In the genomic region with DNA sequence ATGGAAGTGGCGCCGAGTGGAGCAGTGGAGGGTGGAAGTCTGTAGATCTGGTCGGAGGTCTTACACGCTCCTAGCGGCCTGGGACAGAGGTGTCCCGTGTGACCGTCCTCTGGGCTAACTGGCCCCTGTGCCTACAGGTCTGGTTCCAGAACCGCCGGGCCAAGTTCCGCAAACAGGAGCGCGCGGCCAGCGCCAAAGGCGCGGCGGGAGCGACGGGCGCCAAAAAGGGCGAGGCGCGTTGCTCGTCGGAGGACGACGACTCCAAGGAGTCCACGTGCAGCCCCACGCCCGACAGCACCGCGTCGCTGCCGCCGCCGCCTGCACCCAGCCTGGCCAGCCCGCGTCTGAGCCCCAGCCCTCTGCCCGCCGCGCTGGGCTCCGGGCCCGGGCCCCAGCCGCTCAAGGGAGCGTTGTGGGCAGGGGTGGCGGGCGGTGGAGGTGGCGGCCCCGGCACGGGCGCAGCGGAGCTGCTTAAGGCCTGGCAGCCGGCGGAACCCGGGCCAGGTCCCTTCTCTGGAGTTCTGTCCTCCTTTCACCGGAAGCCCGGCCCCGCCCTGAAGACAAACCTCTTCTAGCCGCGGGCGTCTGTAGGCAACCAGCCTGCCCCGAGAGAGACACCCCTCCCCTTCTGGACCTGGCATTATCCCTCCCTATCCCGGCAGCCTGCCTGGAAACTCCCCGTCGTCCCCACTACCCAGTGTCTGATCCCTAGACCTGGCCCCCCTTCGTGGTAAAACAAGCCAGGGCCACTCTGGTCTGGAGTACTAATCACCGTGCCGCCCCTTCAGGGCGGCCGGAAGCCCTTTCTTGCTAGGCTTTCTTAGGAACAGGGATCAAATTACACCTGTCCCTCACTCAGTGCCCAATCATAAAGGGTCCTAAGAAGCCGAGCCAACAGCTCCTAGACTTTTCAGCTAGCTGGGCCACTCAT, we compare ENCODE assay signal across 7 mouse cellular contexts. TPM values are rescaled to one million over a fixed set of nuclear protein-coding genes. Genes with fewer than 3 reads are reported as not detected.
A peak's percentile ranks its signal among the peaks of the same experiment; 100 is the strongest.
DNase-seq lines count a peak whose midpoint lies in the region; ATAC-seq and TF ChIP-seq lines count a peak whose summit lies in the region.

No protein-coding gene starts in this region.

- no peak overlapping the region for H3K27ac ChIP-seq in forebrain, embryonic 15.5 days (replicated peaks)
- H3K27ac ChIP-seq in hindbrain, embryonic 11.5 days (ENCODE audit: low read depth, low read length) = peak overlapping the region; percentile 25; the same call in 1 of the 2 replicates
- peak overlapping the region; percentile 38 for H3K27ac ChIP-seq in limb, embryonic 11.5 days (replicated peaks; ENCODE audit: low read depth, low read length)
- no peak overlapping the region for H3K27ac ChIP-seq in testis, adult 2 months (ENCODE audit: control insufficient read depth, insufficient read depth, low read depth, low read length)

- peaks cover 60% of the 10 kb centered on the region for H3K4me1 ChIP-seq in E14TG2a.4 (replicated peaks; ENCODE audit: low read depth, low read length)
- peaks cover 28% of the 10 kb centered on the region for H3K4me1 ChIP-seq in forebrain, embryonic 15.5 days
- H3K4me1 ChIP-seq in hindbrain, embryonic 11.5 days (replicated peaks; ENCODE audit: control insufficient read depth, insufficient read depth, low read length) = peaks cover 5% of the 10 kb centered on the region; the same call in 1 of the 2 replicates
- H3K4me1 ChIP-seq in limb, embryonic 11.5 days (ENCODE audit: control insufficient read depth, insufficient read depth, low read length) = peaks cover 19% of the 10 kb centered on the region
- H3K4me1 ChIP-seq in testis, adult 2 months (ENCODE audit: control insufficient read depth, insufficient read depth, low read length) = peaks cover 40% of the 10 kb centered on the region

- H3K9ac ChIP-seq in forebrain, embryonic 15.5 days (replicated peaks) = peak overlapping the region; percentile 38; the same call in 1 of the 2 replicates
- H3K9ac ChIP-seq in hindbrain, embryonic 11.5 days (ENCODE audit: low read depth, low read length) = peak overlapping the region; percentile 54
- peak overlapping the region; percentile 47 for H3K9ac ChIP-seq in limb, embryonic 11.5 days (ENCODE audit: low read length)

- H3K4me3 ChIP-seq in E14TG2a.4 (replicated peaks; ENCODE audit: low read length) = peak overlapping the region; percentile 78
- H3K4me3 ChIP-seq in forebrain, embryonic 15.5 days = peak overlapping the region; percentile 34
- H3K4me3 ChIP-seq in hindbrain, embryonic 11.5 days (ENCODE audit: low read depth, low read length) = peak overlapping the region; percentile 34
- H3K4me3 ChIP-seq in limb, embryonic 11.5 days (ENCODE audit: low read depth, low read length) = peak overlapping the region; percentile 29
- peak overlapping the region; percentile 72 for H3K4me3 ChIP-seq in testis, adult 2 months (ENCODE audit: control insufficient read depth, low read depth, low read length)

- no peak for TF ChIP-seq CTCF in E14TG2a.4 (conservative IDR thresholded peaks at IDR 0.05; ENCODE audit: low read length)
- no peak for TF ChIP-seq CTCF in testis, adult 2 months (IDR thresholded peaks at IDR 0.05; ENCODE audit: control insufficient read depth, insufficient read depth, insufficient replicate concordance, low read depth, low read length)

- peaks cover 34% of the 10 kb centered on the region for H3K36me3 ChIP-seq in E14TG2a.4 (ENCODE audit: insufficient read depth, low read length)
- H3K36me3 ChIP-seq in forebrain, embryonic 15.5 days = 0 out of 2 replicates have a peak, but pooled peaks cover 3% of the 10 kb centered on the region
- 0 out of 2 replicates have a peak, but pooled peaks cover 3% of the 10 kb centered on the region for H3K36me3 ChIP-seq in hindbrain, embryonic 11.5 days (ENCODE audit: control insufficient read depth, insufficient read depth, low read length)
- peaks cover 16% of the 10 kb centered on the region; the same call in 1 of the 2 replicates for H3K36me3 ChIP-seq in limb, embryonic 11.5 days (ENCODE audit: control insufficient read depth, insufficient read depth, low read length)
- no peaks in the 10 kb centered on the region for H3K36me3 ChIP-seq in testis, adult 2 months (ENCODE audit: control insufficient read depth, insufficient read depth, low read length)

- peaks cover 51% of the 10 kb centered on the region for H3K27me3 ChIP-seq in E14TG2a.4 (ENCODE audit: insufficient read depth, low read length)
- H3K27me3 ChIP-seq in forebrain, embryonic 15.5 days = peaks cover 55% of the 10 kb centered on the region
- H3K27me3 ChIP-seq in hindbrain, embryonic 11.5 days (ENCODE audit: control insufficient read depth, insufficient read depth, low read length) = peaks cover 65% of the 10 kb centered on the region
- peaks cover 46% of the 10 kb centered on the region for H3K27me3 ChIP-seq in limb, embryonic 11.5 days (ENCODE audit: control insufficient read depth, insufficient read depth, low read length)
- H3K27me3 ChIP-seq in testis, adult 2 months (ENCODE audit: control insufficient read depth, insufficient read depth, low read length) = peaks cover 6% of the 10 kb centered on the region

- DNase-seq in hindbrain, embryonic 11.5 days (ENCODE audit: low spot score) = peak; percentile 73
- peak; percentile 86 for DNase-seq in limb, embryonic 11.5 days (ENCODE audit: low spot score)
- peak; percentile 79 for DNase-seq in mesoderm, embryonic 11.5 days (ENCODE audit: low read depth, low spot score)

- H3K9me3 ChIP-seq in E14TG2a.4 (ENCODE audit: low read length) = no peaks in the 10 kb centered on the region
- no peaks in the 10 kb centered on the region for H3K9me3 ChIP-seq in forebrain, embryonic 15.5 days
- H3K9me3 ChIP-seq in hindbrain, embryonic 11.5 days (ENCODE audit: control insufficient read depth, low read length) = no peaks in the 10 kb centered on the region
- H3K9me3 ChIP-seq in limb, embryonic 11.5 days (ENCODE audit: control insufficient read depth, low read length) = no peaks in the 10 kb centered on the region

- peak; percentile 77 for ATAC-seq in activated CD4-positive, CD25-positive, alpha-beta regulatory T cell, adult 4 months
- ATAC-seq in forebrain, embryonic 15.5 days (replicated peaks) = peak; percentile 63
- peak; percentile 51 for ATAC-seq in hindbrain, embryonic 11.5 days (ENCODE audit: low FRiP score)
- ATAC-seq in limb, embryonic 11.5 days (ENCODE audit: insufficient number of reproducible peaks, low FRiP score, low TSS enrichment, low read depth) = peak; percentile 88

- under 1% methylated on average over 71 of the region's 71 CpGs for WGBS in forebrain, embryonic 15.5 days
- WGBS in hindbrain, embryonic 11.5 days = under 1% methylated on average over 57 of the region's 71 CpGs
- WGBS in limb, embryonic 11.5 days = under 1% methylated on average over 65 of the region's 71 CpGs

- no peak for TF ChIP-seq POLR2A in testis, adult 2 months (IDR thresholded peaks at IDR 0.05; ENCODE audit: control insufficient read depth, low read depth, low read length)

- peak overlapping the region; percentile 63 for H3K4me2 ChIP-seq in forebrain, embryonic 15.5 days (replicated peaks)
- peak overlapping the region; percentile 71 for H3K4me2 ChIP-seq in hindbrain, embryonic 11.5 days (replicated peaks; ENCODE audit: low read depth, low read length)
- H3K4me2 ChIP-seq in limb, embryonic 11.5 days (ENCODE audit: low read depth, severe bottlenecking) = peak overlapping the region; percentile 82

RNA-seq across cellular contexts. Expression of gene Phox2a, which starts 3.7 kb away (rescaled TPM):
- not detected for polyA plus RNA-seq in activated CD4-positive, CD25-positive, alpha-beta regulatory T cell, adult 4 months (2017; shearing (Covaris generic))
- polyA plus RNA-seq in forebrain, embryonic 15.5 days (2015; fragmentation: Nextera tagmentation; extraction: Ambion mirVana) = not detected in 2 replicates
- polyA plus RNA-seq in hindbrain, embryonic 11.5 days (2014; fragmentation: Nextera tagmentation; extraction: Ambion mirVana) = 5.2 and 6.3 TPM in 2 replicates
- not detected in 2 replicates for polyA plus RNA-seq in limb, embryonic 11.5 days (2014; fragmentation: Nextera tagmentation; extraction: Ambion mirVana)
- polyA plus RNA-seq in testis, adult 2 months (2012; rRNA removed) = 0.14 and 0.16 TPM in 2 replicates

RNA-seq across cellular contexts. Expression of gene Inppl1, which starts 16.2 kb away (rescaled TPM):
- 1 to 10 TPM; 1.5 to 2.6 TPM for polyA plus RNA-seq in activated CD4-positive, CD25-positive, alpha-beta regulatory T cell, adult 4 months (2017; shearing (Covaris generic))
- polyA plus RNA-seq in forebrain, embryonic 15.5 days (2015; fragmentation: Nextera tagmentation; extraction: Ambion mirVana) = 18.0 and 22.3 TPM in 2 replicates
- 22.5 and 25.2 TPM in 2 replicates for polyA plus RNA-seq in hindbrain, embryonic 11.5 days (2014; fragmentation: Nextera tagmentation; extraction: Ambion mirVana)
- 44.8 and 49.7 TPM in 2 replicates for polyA plus RNA-seq in limb, embryonic 11.5 days (2014; fragmentation: Nextera tagmentation; extraction: Ambion mirVana)
- 27.7 and 37.2 TPM in 2 replicates for polyA plus RNA-seq in testis, adult 2 months (2012; rRNA removed)

RNA-seq across cellular contexts. Expression of gene Folr2, which starts 35.2 kb away (rescaled TPM):
- not detected for polyA plus RNA-seq in activated CD4-positive, CD25-positive, alpha-beta regulatory T cell, adult 4 months (2017; shearing (Covaris generic))
- polyA plus RNA-seq in forebrain, embryonic 15.5 days (2015; fragmentation: Nextera tagmentation; extraction: Ambion mirVana) = 1.2 and 1.6 TPM in 2 replicates
- polyA plus RNA-seq in hindbrain, embryonic 11.5 days (2014; fragmentation: Nextera tagmentation; extraction: Ambion mirVana) = 0.73 and 2.1 TPM in 2 replicates
- polyA plus RNA-seq in limb, embryonic 11.5 days (2014; fragmentation: Nextera tagmentation; extraction: Ambion mirVana) = 0.33 and 0.48 TPM in 2 replicates
- polyA plus RNA-seq in testis, adult 2 months (2012; rRNA removed) = 2.7 and 3.7 TPM in 2 replicates

RNA-seq across cellular contexts. Expression of gene Anapc15, which starts 41.7 kb away (rescaled TPM):
- 10 to 100 TPM; 47.2 to 61.9 TPM for polyA plus RNA-seq in activated CD4-positive, CD25-positive, alpha-beta regulatory T cell, adult 4 months (2017; shearing (Covaris generic))
- polyA plus RNA-seq in forebrain, embryonic 15.5 days (2015; fragmentation: Nextera tagmentation; extraction: Ambion mirVana) = 71.1 and 74.3 TPM in 2 replicates
- 90.2 and 91.3 TPM in 2 replicates for polyA plus RNA-seq in hindbrain, embryonic 11.5 days (2014; fragmentation: Nextera tagmentation; extraction: Ambion mirVana)
- polyA plus RNA-seq in limb, embryonic 11.5 days (2014; fragmentation: Nextera tagmentation; extraction: Ambion mirVana) = 97.6 and 98.8 TPM in 2 replicates
- polyA plus RNA-seq in testis, adult 2 months (2012; rRNA removed) = 82.5 and 83.4 TPM in 2 replicates

RNA-seq across cellular contexts. Expression of gene Folr1, which starts 48.8 kb away (rescaled TPM):
- polyA plus RNA-seq in activated CD4-positive, CD25-positive, alpha-beta regulatory T cell, adult 4 months (2017; shearing (Covaris generic)) = not detected
- 18.9 and 30.4 TPM in 2 replicates for polyA plus RNA-seq in forebrain, embryonic 15.5 days (2015; fragmentation: Nextera tagmentation; extraction: Ambion mirVana)
- polyA plus RNA-seq in hindbrain, embryonic 11.5 days (2014; fragmentation: Nextera tagmentation; extraction: Ambion mirVana) = 11.5 and 12.1 TPM in 2 replicates
- polyA plus RNA-seq in limb, embryonic 11.5 days (2014; fragmentation: Nextera tagmentation; extraction: Ambion mirVana) = not detected in 2 replicates
- polyA plus RNA-seq in testis, adult 2 months (2012; rRNA removed) = 25.5 and 28.5 TPM in 2 replicates

Comparison
In these comparisons a context has a peak if more than half of its experiments do, and no peak if none do; other contexts are left out.
1. H3K27ac ChIP-seq: peak in hindbrain, embryonic 11.5 days (single experiment) and limb, embryonic 11.5 days (single experiment); none in forebrain, embryonic 15.5 days (single experiment) and testis, adult 2 months (single experiment).
2. Peak in every context shown above with its lines, with median percentiles within 50 percentile points of each other: H3K4me3 ChIP-seq, ATAC-seq, H3K4me2 ChIP-seq, H3K9ac ChIP-seq and DNase-seq.